12 mouse cellular contexts compared by ENCODE assay signal in the genomic region with DNA sequence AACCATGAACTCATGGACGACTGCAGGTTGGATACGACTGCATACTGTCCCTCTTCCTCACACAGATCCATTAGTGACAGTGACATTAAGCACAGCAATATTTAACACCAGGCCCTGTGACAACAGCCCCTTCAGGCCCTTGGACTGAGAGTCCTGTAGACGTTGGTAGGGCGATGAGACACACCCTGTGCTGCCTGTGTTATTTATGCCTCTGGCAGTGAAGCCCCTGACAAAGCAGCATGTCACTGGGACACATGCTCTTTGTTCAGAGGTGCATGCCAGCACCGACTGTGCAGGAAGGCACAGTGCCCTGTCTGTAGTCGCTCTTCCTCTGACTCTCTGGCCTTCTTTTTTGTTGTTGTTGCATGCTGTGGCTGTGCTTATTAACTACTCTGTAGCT. TPM values are rescaled to one million over a fixed set of nuclear protein-coding genes. Genes with fewer than 3 reads are reported as not detected.
DNase-seq lines count a peak whose midpoint lies in the region; ATAC-seq lines count a peak whose summit lies in the region.
"Had no signal": no experiment of that assay in that cellular context is flagged by ENCODE, and none has a peak within 500 bp of the region (broad histone marks: within the 10 kb centered on the region; RNA-seq: fewer than 3 reads in every experiment).

No protein-coding gene starts in this region.

- no peak overlapping the region for H3K9ac ChIP-seq in neural tube, embryonic 11.5 days (ENCODE audit: low read length)
- no peak overlapping the region for H3K9ac ChIP-seq in neural tube, embryonic 15.5 days (replicated peaks)
- H3K9ac ChIP-seq: forebrain, embryonic 12.5 days had no signal

- H3K36me3 ChIP-seq in neural tube, embryonic 11.5 days (ENCODE audit: control insufficient read depth, insufficient read depth, low read length) = no peaks in the 10 kb centered on the region
- H3K36me3 ChIP-seq in neural tube, embryonic 15.5 days = no peaks in the 10 kb centered on the region
- H3K36me3 ChIP-seq: forebrain, embryonic 12.5 days had no signal

- WGBS in neural tube, embryonic 11.5 days = 39% methylated on average over 6 of the region's 6 CpGs
- 18% methylated on average over 6 of the region's 6 CpGs for WGBS in neural tube, embryonic 15.5 days

- peaks cover 14% of the 10 kb centered on the region for H3K4me1 ChIP-seq in neural tube, embryonic 11.5 days (ENCODE audit: control insufficient read depth, insufficient read depth, low read length)
- H3K4me1 ChIP-seq in neural tube, embryonic 15.5 days = peaks cover 28% of the 10 kb centered on the region

- no peak overlapping the region for H3K4me2 ChIP-seq in neural tube, embryonic 11.5 days (ENCODE audit: low read depth)
- no peak overlapping the region for H3K4me2 ChIP-seq in neural tube, embryonic 15.5 days
- H3K4me2 ChIP-seq: forebrain, embryonic 12.5 days had no signal

- 0 out of 2 replicates have a peak overlapping the region, but pooled peaks have one; percentile 14 for H3K27ac ChIP-seq in neural tube, embryonic 11.5 days (ENCODE audit: low read depth, low read length)
- H3K27ac ChIP-seq in neural tube, embryonic 15.5 days (replicated peaks) = no peak overlapping the region
- H3K27ac ChIP-seq: forebrain, embryonic 12.5 days; macrophage had no signal

- peak; percentile 11 to 23 for DNase-seq in frontal cortex, postnatal 10 days (ENCODE audit: low spot score in 2 of 2)
- DNase-seq in frontal cortex, postnatal 36 days (ENCODE audit: low spot score in 2 of 2) = no peak
- DNase-seq in neural tube, embryonic 11.5 days (ENCODE audit: low spot score) = no peak
- DNase-seq in heart, postnatal 10 days = peak; percentile 28 to 41
- peak; percentile 42 to 59 for DNase-seq in thymus, postnatal 36 days
- DNase-seq in lung, postnatal 10 days = no peak
- no peak for DNase-seq in urinary bladder, postnatal 14 days (ENCODE audit: low spot score)

- no peak overlapping the region for H3K4me3 ChIP-seq in neural tube, embryonic 11.5 days (ENCODE audit: low read depth, low read length)
- no peak overlapping the region for H3K4me3 ChIP-seq in neural tube, embryonic 15.5 days (replicated peaks)
- H3K4me3 ChIP-seq: forebrain, embryonic 12.5 days had no signal

- intact Hi-C loops in heart, postnatal 10 days (cut with DNase I) = loop anchor here (5.0 kb wide), 1 partner anchor 247 kb away; no protein-coding TSS in a partner anchor

- no peaks in the 10 kb centered on the region for H3K9me3 ChIP-seq in neural tube, embryonic 11.5 days (ENCODE audit: control insufficient read depth, low read length)
- H3K9me3 ChIP-seq in neural tube, embryonic 15.5 days (replicated peaks) = no peaks in the 10 kb centered on the region
- H3K9me3 ChIP-seq: forebrain, embryonic 12.5 days had no signal

- H3K27me3 ChIP-seq in neural tube, embryonic 11.5 days (ENCODE audit: control insufficient read depth, insufficient read depth, low read length) = no peaks in the 10 kb centered on the region
- H3K27me3 ChIP-seq in neural tube, embryonic 15.5 days (replicated peaks) = no peaks in the 10 kb centered on the region

- no peak for ATAC-seq in neural tube, embryonic 11.5 days (ENCODE audit: insufficient read depth, low FRiP score, low TSS enrichment)
- no peak for ATAC-seq in neural tube, embryonic 15.5 days (ENCODE audit: low FRiP score)
- ATAC-seq: inflammation-experienced regulatory T-cells, adult 6 months had no signal

RNA-seq across cellular contexts. Expression of gene Anp32b, which starts 1.8 kb away (rescaled TPM):
- polyA plus RNA-seq in neural tube, embryonic 11.5 days (2014; fragmentation: Nextera tagmentation; extraction: Ambion mirVana) = 261 and 271 TPM in 2 replicates
- 70.3 and 129 TPM in 2 replicates for polyA plus RNA-seq in neural tube, embryonic 15.5 days (2015; fragmentation: Nextera tagmentation; extraction: Ambion mirVana)
- total RNA-seq in heart, postnatal 10 days (2021) = 10 to 100 TPM; 86.8 to 90.9 TPM

RNA-seq across cellular contexts. Expression of gene Hemgn, which starts 35.6 kb away (rescaled TPM):
- 15.8 and 15.9 TPM in 2 replicates for polyA plus RNA-seq in neural tube, embryonic 11.5 days (2014; fragmentation: Nextera tagmentation; extraction: Ambion mirVana)
- polyA plus RNA-seq in neural tube, embryonic 15.5 days (2015; fragmentation: Nextera tagmentation; extraction: Ambion mirVana) = 0.24 and 1.2 TPM in 2 replicates
- under 1 TPM; 0.17 to 0.43 TPM for total RNA-seq in heart, postnatal 10 days (2021)
- total RNA-seq: left cerebral cortex, postnatal 10 days had no signal
- polyA plus RNA-seq: macrophage had no signal

RNA-seq across cellular contexts. Expression of gene Nans, which starts 40.2 kb away (rescaled TPM):
- polyA plus RNA-seq in neural tube, embryonic 11.5 days (2014; fragmentation: Nextera tagmentation; extraction: Ambion mirVana) = 82.0 and 89.1 TPM in 2 replicates
- 76.5 and 85.4 TPM in 2 replicates for polyA plus RNA-seq in neural tube, embryonic 15.5 days (2015; fragmentation: Nextera tagmentation; extraction: Ambion mirVana)
- total RNA-seq in heart, postnatal 10 days (2021) = 10 to 100 TPM; 30.6 to 34.5 TPM

RNA-seq across cellular contexts. Expression of gene Trmo, which starts 59.6 kb away (rescaled TPM):
- polyA plus RNA-seq in neural tube, embryonic 11.5 days (2014; fragmentation: Nextera tagmentation; extraction: Ambion mirVana) = 10.5 TPM in 2 replicates
- 8.4 and 10.7 TPM in 2 replicates for polyA plus RNA-seq in neural tube, embryonic 15.5 days (2015; fragmentation: Nextera tagmentation; extraction: Ambion mirVana)
- total RNA-seq in heart, postnatal 10 days (2021) = 1 to 10 TPM; 4.2 to 4.7 TPM

Comparison
In these comparisons a context has a peak if more than half of its experiments do, and no peak if none do; other contexts are left out.
1. DNase-seq: peak in frontal cortex, postnatal 10 days (2 of 2), heart, postnatal 10 days (2 of 2) and thymus, postnatal 36 days (2 of 2); none in frontal cortex, postnatal 36 days (0 of 2), neural tube, embryonic 11.5 days (single experiment), lung, postnatal 10 days (single experiment) and urinary bladder, postnatal 14 days (single experiment).